Mouse (Mus musculus) heart, postnatal 0 days (tissue): Measurements from ENCODE around the gene Zic1.

Source experiments
- CTCF ChIP-seq: IDR thresholded peaks from 2 replicates; pipeline ENCODE4 v1.5.1; 2016; ENCODE audit warnings: antibody characterized with exemption, control low read depth, low read depth
- EP300 ChIP-seq: IDR thresholded peaks from 2 replicates; pipeline ENCODE4 v1.6.1; 2016; ENCODE audit warnings: antibody characterized with exemption, low read depth

DNA sequence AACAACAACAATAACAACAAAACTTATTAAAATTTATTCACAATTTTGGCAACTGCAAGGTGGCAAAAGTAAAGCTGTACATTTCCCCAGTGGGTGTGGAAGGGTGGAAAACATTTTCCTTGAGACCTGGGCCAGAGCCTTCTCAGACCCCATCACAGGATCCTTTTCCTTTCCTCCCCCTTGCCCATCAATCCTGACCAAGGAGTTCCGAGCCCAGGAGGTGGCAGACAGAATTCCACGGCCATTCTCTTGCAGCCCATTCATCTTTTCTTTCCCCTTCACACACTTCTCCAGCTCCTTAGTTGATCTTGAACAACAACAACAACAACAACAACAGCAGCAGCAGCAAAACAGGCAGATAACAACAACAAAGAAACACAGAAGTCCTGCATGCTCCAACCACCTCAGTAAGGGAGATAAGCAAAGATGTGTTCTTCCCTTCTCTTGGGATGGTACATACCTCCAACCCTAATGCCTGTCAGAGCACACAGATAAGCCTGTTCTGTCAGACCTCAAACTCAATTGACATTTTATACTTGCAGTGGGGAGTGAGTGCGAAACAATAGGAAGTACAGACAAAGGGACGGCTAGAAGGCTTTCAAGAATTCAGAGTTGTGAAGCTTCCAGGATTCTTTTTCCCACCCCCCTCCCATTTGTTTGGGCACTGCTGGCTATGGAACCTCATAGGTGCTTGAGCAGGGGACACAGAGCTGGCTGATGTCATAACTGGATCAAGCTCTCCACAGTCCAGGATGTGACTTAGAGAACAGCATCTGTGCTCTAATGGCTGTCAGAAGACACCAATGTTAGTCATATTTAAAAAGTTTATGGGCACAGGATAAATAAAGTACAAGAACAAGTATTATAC lies 19.3 kb upstream of the Zic1 start:
- TF ChIP-seq CTCF (no peak), EP300 (no peak)
